Mouse (Mus musculus) bone marrow macrophage, adult 2 months (primary cell): ENCODE measurements around the gene AI481877.

ENCODE experiments used
- CTCF ChIP-seq: IDR thresholded peaks from 2 replicates; pipeline ENCODE4 v1.5.1; 2012; ENCODE audit warnings: low read depth, mild to moderate bottlenecking, low read length, moderate library complexity
- POLR2A ChIP-seq: IDR thresholded peaks from 2 replicates; pipeline ENCODE4 v1.6.1; 2012; ENCODE audit warnings: mild to moderate bottlenecking, low read depth, low read length, borderline replicate concordance

DNA sequence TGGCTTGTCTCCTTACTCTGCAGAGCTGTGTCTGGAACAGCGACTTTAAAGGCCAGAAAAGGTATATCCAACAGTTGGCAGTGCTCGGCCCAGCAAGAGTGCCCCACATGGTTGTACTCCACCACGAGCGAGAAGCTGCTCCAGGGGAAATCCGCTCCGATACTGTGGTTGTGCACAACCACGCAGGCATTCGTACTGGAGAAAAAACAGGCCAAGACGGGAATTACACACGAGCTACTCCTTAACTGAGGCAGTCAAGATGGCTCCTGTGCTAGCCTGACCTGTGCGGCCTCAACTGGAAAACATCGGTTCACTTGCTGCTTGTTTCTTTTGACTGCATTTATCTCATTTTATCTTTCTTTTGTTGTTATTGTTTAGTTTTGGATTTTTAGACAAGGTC, 76.3 kb downstream of the AI481877 start:
- TF ChIP-seq CTCF (no peak), POLR2A (no peak)
